Comparison of ENCODE assay signal across 26 mouse cellular contexts in the genomic region with DNA sequence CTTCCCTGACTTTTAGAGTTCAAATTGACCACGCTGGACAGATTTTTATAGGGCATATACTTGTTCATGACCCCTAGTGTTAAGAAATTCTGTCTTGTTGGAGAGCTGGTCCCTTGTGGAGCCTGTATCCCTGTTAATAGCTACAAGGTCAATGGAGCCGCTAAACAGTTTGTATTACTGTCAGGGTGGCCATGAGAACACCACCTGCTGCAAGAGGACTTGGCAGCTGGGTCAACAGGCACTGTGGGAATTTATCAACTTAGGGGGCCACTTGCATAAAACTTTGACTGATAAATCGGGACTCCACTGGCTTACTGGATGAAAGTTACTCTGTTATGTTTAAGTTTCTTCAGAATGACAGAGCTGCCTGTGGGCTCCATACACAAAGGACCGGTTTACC.
DNase-seq lines count a peak whose midpoint lies in the region; ATAC-seq and TF ChIP-seq lines count a peak whose summit lies in the region.
"Had no signal": no experiment of that assay in that cellular context is flagged by ENCODE, and none has a peak within 500 bp of the region (broad histone marks: within the 10 kb centered on the region; RNA-seq: fewer than 3 reads in every experiment).

No protein-coding gene starts in this region.

- H3K9me3 ChIP-seq in lung, embryonic 16.5 days (ENCODE audit: control insufficient read depth, low read length) = no peaks in the 10 kb centered on the region
- no peaks in the 10 kb centered on the region for H3K9me3 ChIP-seq in forebrain, embryonic 16.5 days (ENCODE audit: control insufficient read depth, low read length)
- H3K9me3 ChIP-seq: embryonic facial prominence, embryonic 12.5 days; heart, embryonic 10.5 days; heart, embryonic 15.5 days; hindbrain, embryonic 12.5 days; liver, embryonic 12.5 days had no signal

- peak overlapping the region; percentile 70 for H3K27ac ChIP-seq in lung, embryonic 16.5 days (ENCODE audit: low read length)
- H3K27ac ChIP-seq in thymus, adult 2 months (ENCODE audit: control insufficient read depth, insufficient read depth, low read length) = no peak overlapping the region
- no peak overlapping the region for H3K27ac ChIP-seq in forebrain, embryonic 16.5 days (ENCODE audit: low read length)
- H3K27ac ChIP-seq: embryonic facial prominence, embryonic 12.5 days; heart, embryonic 10.5 days; heart, embryonic 15.5 days; hindbrain, embryonic 12.5 days; hindbrain, postnatal 0 days; liver, embryonic 12.5 days had no signal

- no peak overlapping the region for H3K4me3 ChIP-seq in lung, embryonic 16.5 days (ENCODE audit: low read length)
- no peak overlapping the region for H3K4me3 ChIP-seq in thymus, adult 2 months (ENCODE audit: control insufficient read depth, insufficient read depth, low read length)
- H3K4me3 ChIP-seq in forebrain, embryonic 16.5 days (replicated peaks; ENCODE audit: low read length) = no peak overlapping the region
- H3K4me3 ChIP-seq: embryonic facial prominence, embryonic 12.5 days; heart, embryonic 10.5 days; heart, embryonic 15.5 days; hindbrain, embryonic 12.5 days; liver, embryonic 12.5 days had no signal

- no peaks in the 10 kb centered on the region for H3K36me3 ChIP-seq in lung, embryonic 16.5 days (ENCODE audit: control insufficient read depth, insufficient read depth, low read length)
- H3K36me3 ChIP-seq in thymus, adult 2 months (ENCODE audit: control insufficient read depth, insufficient read depth, low read length) = no peaks in the 10 kb centered on the region
- no peaks in the 10 kb centered on the region for H3K36me3 ChIP-seq in forebrain, embryonic 16.5 days (ENCODE audit: control insufficient read depth, insufficient read depth)
- H3K36me3 ChIP-seq: embryonic facial prominence, embryonic 12.5 days; heart, embryonic 10.5 days; heart, embryonic 15.5 days; hindbrain, embryonic 12.5 days; liver, embryonic 12.5 days had no signal

- TF ChIP-seq POLR2A in thymus, adult 2 months (IDR thresholded peaks at IDR 0.05; ENCODE audit: control insufficient read depth, extremely low read depth, insufficient read depth, low read length, poor library complexity) = no peak

- no peak overlapping the region for H3K9ac ChIP-seq in lung, embryonic 16.5 days (ENCODE audit: low read length)
- H3K9ac ChIP-seq in forebrain, embryonic 16.5 days (replicated peaks; ENCODE audit: low read depth, low read length) = no peak overlapping the region
- H3K9ac ChIP-seq: embryonic facial prominence, embryonic 12.5 days; forebrain, postnatal 0 days; heart, embryonic 15.5 days; hindbrain, embryonic 12.5 days; liver, embryonic 12.5 days; liver, postnatal 0 days had no signal

- no peak for TF ChIP-seq CTCF in thymus, adult 2 months (IDR thresholded peaks at IDR 0.05; ENCODE audit: borderline replicate concordance, control insufficient read depth, extremely low read depth, insufficient read depth, low read length, poor library complexity)

- H3K27me3 ChIP-seq in lung, embryonic 16.5 days (ENCODE audit: control insufficient read depth, insufficient read depth, low read depth, low read length) = no peaks in the 10 kb centered on the region
- H3K27me3 ChIP-seq in thymus, adult 2 months (ENCODE audit: control insufficient read depth, insufficient read depth, low read length) = no peaks in the 10 kb centered on the region
- no peaks in the 10 kb centered on the region for H3K27me3 ChIP-seq in forebrain, embryonic 16.5 days (replicated peaks; ENCODE audit: control insufficient read depth, insufficient read depth, low read length)
- H3K27me3 ChIP-seq: embryonic facial prominence, embryonic 12.5 days; heart, embryonic 15.5 days; hindbrain, embryonic 12.5 days; liver, embryonic 12.5 days had no signal

- peak; percentile 49; the same call in 1 of the 2 replicates for ATAC-seq in lung, embryonic 16.5 days (ENCODE audit: low read depth)
- no peak for ATAC-seq in forebrain, embryonic 16.5 days
- ATAC-seq: forebrain, postnatal 0 days; hindbrain, postnatal 0 days; liver, embryonic 12.5 days; liver, postnatal 0 days had no signal

- WGBS in lung, embryonic 16.5 days = 13% methylated on average over 4 of the region's 4 CpGs
- 88% methylated on average over 4 of the region's 4 CpGs for WGBS in thymus, adult 2 months
- WGBS in forebrain, embryonic 16.5 days = 70% methylated on average over 4 of the region's 4 CpGs

- no peak for DNase-seq in lung, postnatal 4 days
- DNase-seq in embryo, embryonic 10 days (ENCODE audit: low spot score) = peak; percentile 52
- DNase-seq in embryo, embryonic 10.5 days (ENCODE audit: low spot score) = peak; percentile 55
- peak; percentile 31 for DNase-seq in mesoderm, embryonic 11.5 days (ENCODE audit: low read depth, low spot score)
- DNase-seq in thymus, adult 2 months = no peak
- no peak for DNase-seq in gastrocnemius, postnatal 4 days (ENCODE audit: low spot score in 2 of 2)
- DNase-seq: adrenal gland, postnatal 25 days; B cell, adult 2 months; cerebellum, adult 11-12 months; cerebellum, adult 9-11 months; forebrain, postnatal 0 days; kidney, adult 11 months; kidney, postnatal 14 days; liver, postnatal 0 days; lung, postnatal 36 days; midbrain, embryonic 14.5 days; right cerebral cortex, postnatal 4 days; thymus, postnatal 14 days had no signal

- H3K4me1 ChIP-seq in lung, embryonic 16.5 days (replicated peaks; ENCODE audit: control insufficient read depth, insufficient read depth, low read length) = 0 out of 2 replicates have a peak, but pooled peaks cover 11% of the 10 kb centered on the region
- no peaks in the 10 kb centered on the region for H3K4me1 ChIP-seq in thymus, adult 2 months (replicated peaks; ENCODE audit: control insufficient read depth, insufficient read depth, low read length)
- no peaks in the 10 kb centered on the region for H3K4me1 ChIP-seq in forebrain, embryonic 16.5 days (replicated peaks; ENCODE audit: control insufficient read depth, insufficient read depth, low read length)
- H3K4me1 ChIP-seq: embryonic facial prominence, embryonic 12.5 days; heart, embryonic 15.5 days; liver, embryonic 12.5 days had no signal

- H3K4me2 ChIP-seq in lung, embryonic 16.5 days (ENCODE audit: low read depth, low read length) = no peak overlapping the region
- H3K4me2 ChIP-seq in forebrain, embryonic 16.5 days (ENCODE audit: low read length) = no peak overlapping the region
- H3K4me2 ChIP-seq: embryonic facial prominence, embryonic 12.5 days; heart, embryonic 15.5 days; hindbrain, embryonic 12.5 days; liver, embryonic 12.5 days had no signal

Comparison
In these comparisons a context has a peak if more than half of its experiments do, and no peak if none do; other contexts are left out.
1. DNase-seq: peak in embryo, embryonic 10 days (single experiment), embryo, embryonic 10.5 days (single experiment) and mesoderm, embryonic 11.5 days (single experiment); none in lung, postnatal 4 days (0 of 2), thymus, adult 2 months (single experiment) and gastrocnemius, postnatal 4 days (0 of 2).